Mouse (Mus musculus) ES-Bruce4 (cell line): Measurements from ENCODE around the gene Cbarp. TPM values are rescaled to one million over a fixed set of nuclear protein-coding genes. Genes with fewer than 3 reads are reported as not detected.

Source experiments
- H3K27ac ChIP-seq: 2 replicates; pipeline ENCODE4 v1.5.1; 2012; ENCODE audit warnings: low read length, inconsistent platforms; ENCODE audit not compliant: insufficient read depth
- H3K27me3 ChIP-seq: 2 replicates; pipeline ENCODE4 v1.6.1; 2012; ENCODE audit warnings: mild to moderate bottlenecking, low read length, inconsistent platforms; ENCODE audit not compliant: control insufficient read depth, poor library complexity, insufficient read depth, severe bottlenecking
- H3K36me3 ChIP-seq: 2 replicates; pipeline ENCODE4 v1.6.1; 2012; ENCODE audit warnings: inconsistent platforms, mild to moderate bottlenecking, low read length, moderate library complexity; ENCODE audit not compliant: control insufficient read depth, poor library complexity, insufficient read depth, severe bottlenecking
- H3K4me1 ChIP-seq: one replicate; pipeline ENCODE4 v1.8.1; 2011; ENCODE audit warnings: low read length; ENCODE audit not compliant: control insufficient read depth, insufficient read depth
- H3K4me3 ChIP-seq: 2 replicates; pipeline ENCODE4 v1.5.1; 2011; ENCODE audit warnings: low read depth, mild to moderate bottlenecking, low read length
- H3K9ac ChIP-seq: 2 replicates; pipeline ENCODE4 v1.6.1; 2012; ENCODE audit warnings: low read depth, mild to moderate bottlenecking, inconsistent platforms; ENCODE audit not compliant: poor library complexity, severe bottlenecking
- H3K9me3 ChIP-seq: replicated peaks from 2 replicates; pipeline ENCODE4 v1.6.1; 2012; ENCODE audit warnings: mild to moderate bottlenecking, low read length, inconsistent platforms; ENCODE audit not compliant: control insufficient read depth, poor library complexity, insufficient read depth, severe bottlenecking
- CTCF ChIP-seq: IDR thresholded peaks from one replicate; pipeline ENCODE4 v1.8.1; 2011; ENCODE audit warnings: low read depth, low read length
- EP300 ChIP-seq: IDR thresholded peaks from 2 replicates; pipeline ENCODE4 v1.6.1; 2011; ENCODE audit warnings: low read depth, low read length; ENCODE audit not compliant: insufficient read depth
- POLR2A ChIP-seq: IDR thresholded peaks from one replicate; pipeline ENCODE4 v1.8.1; 2011; ENCODE audit warnings: low read length; ENCODE audit not compliant: insufficient read depth
- polyA plus RNA-seq: library from polyadenylated mRNA; stranded (reverse); fragments of >200 nt; gene quantifications from 2 replicates; pipeline ENCODE4 v1.2.4, GENCODE M21; 2011; ENCODE audit warnings: low read depth; ENCODE audit not compliant: missing spikeins, insufficient read depth, insufficient read length

The Cbarp gene
- polyA plus RNA-seq, 1 experiment: 29.8 TPM

DNA sequence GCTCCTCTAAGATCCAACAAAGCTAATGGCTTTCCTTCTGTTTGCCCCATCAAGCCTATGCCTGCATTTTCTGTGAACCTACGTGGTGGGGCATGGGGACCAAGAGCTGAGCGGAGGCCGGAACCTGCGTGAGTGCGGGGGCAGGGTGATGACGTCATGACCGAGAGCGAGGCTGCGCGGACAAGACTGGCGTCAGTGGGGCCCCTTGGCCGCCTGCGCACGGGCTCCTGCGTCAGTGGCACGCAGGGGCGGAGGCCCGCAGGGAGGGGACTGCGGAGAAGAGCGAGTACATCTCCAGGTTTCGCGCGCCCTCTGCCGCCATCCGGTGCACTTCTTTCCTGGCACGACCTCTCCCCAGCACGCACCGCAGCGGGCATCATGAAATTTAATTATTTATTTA, 608 bp upstream of the Cbarp start:
- Histone ChIP-seq H3K4me1 (no peaks in the 10 kb centered on the region), H3K9me3 (no peaks in the 10 kb centered on the region), H3K9ac (peak overlapping the region; percentile 23), H3K27me3 (no peaks in the 10 kb centered on the region), H3K4me3 (peak overlapping the region; percentile 59), H3K36me3 (peaks cover 17% of the 10 kb centered on the region), H3K27ac (peak overlapping the region; percentile 3; the same call in 1 of the 2 replicates)
- TF ChIP-seq EP300 (peak; percentile 55; the same call in 1 of the 2 replicates), POLR2A (no peak), CTCF (peak; percentile 70)

DNA sequence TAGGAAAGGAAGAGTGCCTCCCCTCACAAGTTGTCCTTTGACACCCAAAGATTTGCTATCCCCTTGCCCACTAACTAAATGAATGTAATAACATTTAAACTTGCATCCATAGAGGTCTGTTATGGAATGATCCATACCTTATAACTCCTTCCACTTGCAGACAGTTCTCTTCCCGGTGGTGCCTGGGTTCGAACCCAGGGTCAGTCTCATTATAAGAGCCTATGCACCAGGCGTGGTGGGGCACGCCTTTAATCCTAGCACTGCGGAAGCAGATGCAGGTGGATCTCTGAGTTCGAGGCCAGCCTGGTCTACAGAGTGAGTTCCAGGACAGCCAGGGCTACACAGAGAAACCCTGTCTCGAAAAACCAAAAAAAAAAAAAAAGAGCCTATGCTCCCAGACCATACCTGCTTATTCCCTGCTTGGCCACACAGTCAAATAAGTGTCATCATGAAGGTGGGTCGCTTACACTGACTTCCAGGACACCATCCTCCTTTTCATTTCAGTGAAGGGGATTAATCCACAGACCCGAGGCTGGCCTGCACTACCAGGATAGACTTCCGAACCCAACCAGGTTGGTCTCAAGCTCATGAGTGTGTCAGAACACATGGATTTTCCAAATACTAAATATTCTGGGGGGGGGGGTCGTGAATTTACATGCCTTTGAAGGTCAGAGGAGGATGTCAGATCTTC, 515 bp downstream of the Cbarp start:
- Histone ChIP-seq H3K4me1 (no peaks in the 10 kb centered on the region), H3K36me3 (peaks cover 15% of the 10 kb centered on the region), H3K4me3 (no peak overlapping the region), H3K9ac (no peak overlapping the region), H3K27me3 (no peaks in the 10 kb centered on the region), H3K27ac (0 out of 2 replicates have a peak overlapping the region, but pooled peaks have one; percentile 4), H3K9me3 (no peaks in the 10 kb centered on the region)
- TF ChIP-seq EP300 (no peak), POLR2A (no peak), CTCF (no peak)

DNA sequence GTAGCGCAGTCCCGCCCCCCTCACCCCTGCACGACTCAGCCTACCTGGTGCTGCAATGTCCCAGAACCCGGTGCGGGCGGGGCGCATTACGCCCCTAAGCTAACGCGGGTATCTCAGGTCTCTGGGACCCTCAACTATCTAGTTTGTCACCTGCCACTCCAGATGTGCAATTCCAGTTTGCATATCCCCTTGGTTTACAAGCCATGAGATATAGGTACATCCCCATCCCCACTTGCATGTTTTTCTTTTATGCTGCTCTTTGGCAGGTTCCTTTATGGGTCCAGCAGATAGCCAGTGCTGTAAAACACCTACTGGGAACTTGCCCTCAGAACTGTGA, 1.2 kb downstream of the Cbarp start:
- Histone ChIP-seq H3K27me3 (no peaks in the 10 kb centered on the region), H3K27ac (0 out of 2 replicates have a peak overlapping the region, but pooled peaks have one; percentile 4), H3K36me3 (peaks cover 11% of the 10 kb centered on the region), H3K4me1 (no peaks in the 10 kb centered on the region), H3K4me3 (no peak overlapping the region), H3K9me3 (no peaks in the 10 kb centered on the region), H3K9ac (peak overlapping the region; percentile 75; the same call in 1 of the 2 replicates)
- TF ChIP-seq EP300: no peak
- TF ChIP-seq POLR2A: no peak
- no peak for TF ChIP-seq CTCF

DNA sequence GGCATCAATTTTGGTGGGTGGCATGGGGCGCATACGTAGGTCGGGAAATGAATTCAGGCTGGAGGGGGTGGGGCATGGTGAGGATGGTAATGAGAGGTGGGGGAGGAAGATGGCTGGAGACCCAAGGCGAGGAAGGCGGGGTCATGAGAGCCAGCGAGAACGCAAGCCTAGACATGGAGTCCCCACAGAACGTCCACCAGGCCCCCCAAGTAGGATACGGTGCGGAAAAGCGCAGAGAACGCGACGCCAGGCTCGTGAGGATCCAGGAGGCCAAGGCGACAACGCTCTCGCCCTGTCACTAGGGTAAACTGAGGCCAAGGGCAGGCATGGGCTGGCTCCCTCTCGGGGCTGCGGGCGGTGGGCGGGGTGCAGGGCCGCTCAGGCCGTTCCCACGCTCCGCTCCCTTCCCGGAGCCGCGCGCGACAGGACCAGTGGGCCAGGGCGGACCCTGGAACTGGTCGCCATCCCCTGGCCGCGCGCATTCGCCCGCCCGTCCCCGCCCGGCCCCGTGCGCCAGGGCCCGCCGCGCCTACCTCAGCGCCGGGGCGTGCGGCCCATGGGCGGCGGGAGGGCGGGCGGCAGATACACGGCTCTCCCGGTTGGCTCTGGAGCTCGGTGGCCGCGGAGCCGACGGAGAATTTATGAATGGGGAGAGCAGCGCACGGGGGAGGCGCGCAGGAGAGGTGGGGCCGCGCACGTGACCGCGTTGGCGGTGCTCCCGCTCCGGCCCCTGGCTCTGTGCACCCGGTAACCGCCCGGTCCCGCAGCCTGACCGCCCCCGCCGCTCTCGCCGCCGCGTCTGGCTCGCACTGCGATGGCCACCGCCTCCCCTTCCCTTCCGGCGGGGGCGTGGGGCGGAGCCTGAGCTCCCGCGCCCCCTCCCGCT, 1.8 kb downstream of the Cbarp start, which contains the start of gene Atp5d:
Gene Atp5d (plus strand): TSS at position 80 of the 886 bp plus-strand sequence.
- Histone ChIP-seq H3K4me1 (no peaks in the 10 kb centered on the region), H3K9me3 (no peaks in the 10 kb centered on the region), H3K4me3 (peak within 1 kb of the TSS; percentile 84), H3K9ac (peak within 1 kb of the TSS; percentile 75), H3K27me3 (no peaks in the 10 kb centered on the region), H3K36me3 (peaks cover 5% of the 10 kb centered on the region), H3K27ac (peak within 1 kb of the TSS; percentile 19; the same call in 1 of the 2 replicates)
- TF ChIP-seq EP300: 0 out of 2 replicates have a peak, but pooled peaks have one; percentile 24
- TF ChIP-seq POLR2A: peak; percentile 79
- no peak for TF ChIP-seq CTCF

DNA sequence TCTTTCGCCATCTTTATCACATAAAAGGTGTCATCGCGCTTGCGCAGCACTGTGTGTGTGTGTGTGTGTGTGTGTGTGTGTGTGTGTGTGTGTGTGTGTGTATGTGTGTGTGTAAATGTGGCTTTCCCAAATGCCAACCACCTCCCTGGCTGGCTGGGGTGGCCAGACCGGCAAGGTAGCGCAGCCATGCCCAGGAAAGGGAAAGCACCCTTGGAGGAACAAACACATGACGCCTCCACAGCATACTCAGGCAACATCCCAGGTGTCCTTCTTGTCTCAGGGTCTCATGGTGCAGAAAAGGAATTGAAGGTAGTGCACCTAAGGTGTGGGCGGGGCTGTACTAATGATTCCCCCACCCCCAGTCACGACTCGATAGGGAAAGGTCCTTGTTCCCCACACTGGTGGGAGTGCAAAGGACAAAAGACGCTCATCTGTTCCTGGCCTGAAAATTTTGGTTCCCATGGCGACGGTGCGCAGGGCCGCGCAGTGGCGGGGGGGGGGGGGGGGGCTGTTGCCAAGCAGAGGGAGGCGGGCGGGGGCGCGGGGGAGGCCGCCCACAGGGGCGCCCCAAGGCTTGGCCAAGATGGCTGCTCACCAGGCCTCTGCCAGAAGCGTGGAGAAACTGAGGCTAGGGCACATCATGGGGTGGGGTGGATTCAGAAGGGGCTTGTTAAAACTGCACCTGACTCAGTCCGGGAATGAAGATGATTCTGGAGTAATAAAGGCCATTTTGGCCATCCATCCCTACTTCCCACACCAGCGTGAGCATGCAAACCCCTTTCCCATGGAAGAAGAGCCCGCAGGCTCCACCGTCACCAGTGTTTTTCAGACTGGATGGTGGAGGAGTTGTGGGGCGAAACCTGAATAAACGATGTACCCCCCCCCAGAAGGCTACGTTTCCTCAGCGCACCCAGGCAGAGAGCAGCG, 2.7 kb downstream of the Cbarp start:
- Histone ChIP-seq H3K4me3 (peak overlapping the region; percentile 84), H3K36me3 (no peaks in the 10 kb centered on the region), H3K27me3 (no peaks in the 10 kb centered on the region), H3K27ac (peak overlapping the region; percentile 19; the same call in 1 of the 2 replicates), H3K9me3 (no peaks in the 10 kb centered on the region), H3K9ac (peak overlapping the region; percentile 75), H3K4me1 (no peaks in the 10 kb centered on the region)
- no peak for TF ChIP-seq CTCF
- no peak for TF ChIP-seq POLR2A
